Mouse (Mus musculus): ENCODE measurements around the gene Ripk3. TPM values are rescaled to one million over a fixed set of nuclear protein-coding genes. Genes with fewer than 3 reads are reported as not detected.

Ripk3 gene
- polyA plus RNA-seq, 1 experiment from 2014 or later: 16.1 TPM

- H3K9ac ChIP-seq (ENCODE audit: low read length): no peak overlapping the region
- 76% methylated on average over 4 of the region's 4 CpGs for WGBS
- ATAC-seq (ENCODE audit: insufficient number of reproducible peaks, insufficient read depth, low FRiP score, low read depth): no peak
- H3K4me3 ChIP-seq (ENCODE audit: control insufficient read depth in 1 of 2, insufficient read depth in 1 of 2, low read depth in 1 of 2, low read length in 2 of 2): no peak overlapping the region
- H3K27me3 ChIP-seq (ENCODE audit: control insufficient read depth, insufficient read depth, low read length): peaks cover 4% of the 10 kb centered on the region; the same call in 1 of the 2 replicates
- H3K4me2 ChIP-seq (ENCODE audit: low read length): no peak overlapping the region
- no peak overlapping the region for H3K27ac ChIP-seq (replicated peaks in 1 of 2; ENCODE audit: control insufficient read depth in 1 of 2, insufficient read depth in 1 of 2, low read depth in 2 of 2, low read length in 2 of 2)
- no peaks in the 10 kb centered on the region for H3K9me3 ChIP-seq (ENCODE audit: control insufficient read depth, low read length)
- no peaks in the 10 kb centered on the region for H3K4me1 ChIP-seq (ENCODE audit: control insufficient read depth in 2 of 2, insufficient read depth in 2 of 2, low read length in 2 of 2)
- peaks cover 33% of the 10 kb centered on the region for H3K36me3 ChIP-seq (ENCODE audit: control insufficient read depth, insufficient read depth, low read length)
Measured at GRCm38 (mm10) chr14:55735758-55736157, 52.9 kb downstream of the Ripk3 start.

- 54% methylated on average over 3 of the region's 3 CpGs for WGBS
- Histone ChIP-seq H3K27me3 (ENCODE audit: control insufficient read depth, insufficient read depth, low read length) (peaks cover 4% of the 10 kb centered on the region; the same call in 1 of the 2 replicates), H3K27ac (replicated peaks in 1 of 2; ENCODE audit: control insufficient read depth in 1 of 2, insufficient read depth in 1 of 2, low read depth in 2 of 2, low read length in 2 of 2) (no peak overlapping the region), H3K36me3 (ENCODE audit: control insufficient read depth, insufficient read depth, low read length) (peaks cover 29% of the 10 kb centered on the region), H3K9ac (ENCODE audit: low read length) (no peak overlapping the region), H3K4me1 (ENCODE audit: control insufficient read depth in 2 of 2, insufficient read depth in 2 of 2, low read length in 2 of 2) (no peaks in the 10 kb centered on the region), H3K4me2 (ENCODE audit: low read length) (no peak overlapping the region), H3K4me3 (ENCODE audit: control insufficient read depth in 1 of 2, insufficient read depth in 1 of 2, low read depth in 1 of 2, low read length in 2 of 2) (no peak overlapping the region), H3K9me3 (ENCODE audit: control insufficient read depth, low read length) (no peaks in the 10 kb centered on the region)
- ATAC-seq (ENCODE audit: insufficient number of reproducible peaks, insufficient read depth, low FRiP score, low read depth): no peak
Measured at GRCm38 (mm10) chr14:55735334-55735733, 53.3 kb downstream of the Ripk3 start.

Other genes with a start within 250 kb of the Ripk3 start
- 35.1 TPM in 2 replicates for gene Pck2, start 248.6 kb downstream of the Ripk3 start, polyA plus RNA-seq (2014; fragmentation: Nextera tagmentation; extraction: Ambion mirVana)
- gene Dcaf11, start 228.9 kb downstream of the Ripk3 start, polyA plus RNA-seq (2014; fragmentation: Nextera tagmentation; extraction: Ambion mirVana): 68.1 and 74.1 TPM in 2 replicates
- not detected in 2 replicates for gene A730061H03Rik, start 228.5 kb downstream of the Ripk3 start, polyA plus RNA-seq (2014; fragmentation: Nextera tagmentation; extraction: Ambion mirVana)
- 97.6 and 102 TPM in 2 replicates for gene Fitm1, start 213.2 kb downstream of the Ripk3 start, polyA plus RNA-seq (2014; fragmentation: Nextera tagmentation; extraction: Ambion mirVana)
- 224 and 250 TPM in 2 replicates for gene Psme1, start 210.7 kb downstream of the Ripk3 start, polyA plus RNA-seq (2014; fragmentation: Nextera tagmentation; extraction: Ambion mirVana)
- 22.6 and 22.7 TPM in 2 replicates for gene Emc9, start 203.6 kb downstream of the Ripk3 start, polyA plus RNA-seq (2014; fragmentation: Nextera tagmentation; extraction: Ambion mirVana)
- 225 and 229 TPM in 2 replicates for gene Psme2, start 197.8 kb downstream of the Ripk3 start, polyA plus RNA-seq (2014; fragmentation: Nextera tagmentation; extraction: Ambion mirVana)
- 12.7 and 13.1 TPM in 2 replicates for gene Rnf31, start 197.2 kb downstream of the Ripk3 start, polyA plus RNA-seq (2014; fragmentation: Nextera tagmentation; extraction: Ambion mirVana)
- 9.8 and 10.1 TPM in 2 replicates for gene Irf9, start 185.3 kb downstream of the Ripk3 start, polyA plus RNA-seq (2014; fragmentation: Nextera tagmentation; extraction: Ambion mirVana)
- gene Rec8, start 170.8 kb downstream of the Ripk3 start, polyA plus RNA-seq (2014; fragmentation: Nextera tagmentation; extraction: Ambion mirVana): 7.1 and 10.2 TPM in 2 replicates
- 65.7 and 68.4 TPM in 2 replicates for gene Ipo4, start 152.9 kb downstream of the Ripk3 start, polyA plus RNA-seq (2014; fragmentation: Nextera tagmentation; extraction: Ambion mirVana)
- 1.8 and 2.5 TPM in 2 replicates for gene Gm49378, start 151.0 kb downstream of the Ripk3 start, polyA plus RNA-seq (2014; fragmentation: Nextera tagmentation; extraction: Ambion mirVana)
- 86.6 and 90.0 TPM in 2 replicates for gene Tm9sf1, start 145.1 kb downstream of the Ripk3 start, polyA plus RNA-seq (2014; fragmentation: Nextera tagmentation; extraction: Ambion mirVana)
- 0.35 and 0.46 TPM in 2 replicates for gene Tssk4, start 138.7 kb downstream of the Ripk3 start, polyA plus RNA-seq (2014; fragmentation: Nextera tagmentation; extraction: Ambion mirVana)
- 99.2 and 100 TPM in 2 replicates for gene Mdp1, start 128.4 kb downstream of the Ripk3 start, polyA plus RNA-seq (2014; fragmentation: Nextera tagmentation; extraction: Ambion mirVana)
- gene Gmpr2, start 116.9 kb downstream of the Ripk3 start, polyA plus RNA-seq (2014; fragmentation: Nextera tagmentation; extraction: Ambion mirVana): 40.6 and 40.9 TPM in 2 replicates
- 511 and 563 TPM in 2 replicates for gene Nedd8, start 116.7 kb downstream of the Ripk3 start, polyA plus RNA-seq (2014; fragmentation: Nextera tagmentation; extraction: Ambion mirVana)
- 28.7 and 31.6 TPM in 2 replicates for gene Tinf2, start 107.0 kb downstream of the Ripk3 start, polyA plus RNA-seq (2014; fragmentation: Nextera tagmentation; extraction: Ambion mirVana)
- gene Tgm1, start 74.9 kb downstream of the Ripk3 start, polyA plus RNA-seq (2014; fragmentation: Nextera tagmentation; extraction: Ambion mirVana): 0.13 and 0.14 TPM in 2 replicates
- 20.1 and 20.5 TPM in 2 replicates for gene Rabggta, start 66.6 kb downstream of the Ripk3 start, polyA plus RNA-seq (2014; fragmentation: Nextera tagmentation; extraction: Ambion mirVana)
- gene Dhrs1, start 43.2 kb downstream of the Ripk3 start, polyA plus RNA-seq (2014; fragmentation: Nextera tagmentation; extraction: Ambion mirVana): 59.8 and 70.6 TPM in 2 replicates
- gene Nop9, start 43.2 kb downstream of the Ripk3 start, polyA plus RNA-seq (2014; fragmentation: Nextera tagmentation; extraction: Ambion mirVana): 21.3 and 25.2 TPM in 2 replicates
- gene Cideb, start 30.4 kb downstream of the Ripk3 start, polyA plus RNA-seq (2014; fragmentation: Nextera tagmentation; extraction: Ambion mirVana): 1.5 and 1.6 TPM in 2 replicates
- gene Ltb4r2, start 27.4 kb downstream of the Ripk3 start, polyA plus RNA-seq (2014; fragmentation: Nextera tagmentation; extraction: Ambion mirVana): 0.24 and 0.27 TPM in 2 replicates
- 0.28 and 0.62 TPM in 2 replicates for gene Ltb4r1, start 22.9 kb downstream of the Ripk3 start, polyA plus RNA-seq (2014; fragmentation: Nextera tagmentation; extraction: Ambion mirVana)
- 14.8 and 17.7 TPM in 2 replicates for gene Adcy4, start 4.8 kb downstream of the Ripk3 start, polyA plus RNA-seq (2014; fragmentation: Nextera tagmentation; extraction: Ambion mirVana)
- gene Nfatc4, start 34.3 kb upstream of the Ripk3 start, polyA plus RNA-seq (2014; fragmentation: Nextera tagmentation; extraction: Ambion mirVana): 7.6 and 11.0 TPM in 2 replicates
- 11.0 and 12.4 TPM in 2 replicates for gene Nynrin, start 65.1 kb upstream of the Ripk3 start, polyA plus RNA-seq (2014; fragmentation: Nextera tagmentation; extraction: Ambion mirVana)
- 0.24 and 0.61 TPM in 2 replicates for gene Cbln3, start 95.5 kb upstream of the Ripk3 start, polyA plus RNA-seq (2014; fragmentation: Nextera tagmentation; extraction: Ambion mirVana)
- gene Khnyn, start 96.1 kb upstream of the Ripk3 start, polyA plus RNA-seq (2014; fragmentation: Nextera tagmentation; extraction: Ambion mirVana): 5.7 and 6.1 TPM in 2 replicates
- gene Sdr39u1, start 111.4 kb upstream of the Ripk3 start, polyA plus RNA-seq (2014; fragmentation: Nextera tagmentation; extraction: Ambion mirVana): 51.6 and 52.1 TPM in 2 replicates
- 2.6 and 3.5 TPM in 2 replicates for gene Cma1, start 155.8 kb upstream of the Ripk3 start, polyA plus RNA-seq (2014; fragmentation: Nextera tagmentation; extraction: Ambion mirVana)
- gene Cma2, start 162.1 kb upstream of the Ripk3 start, polyA plus RNA-seq (2014; fragmentation: Nextera tagmentation; extraction: Ambion mirVana): not detected in 2 replicates
- not detected in 2 replicates for gene Mcpt1, start 229.1 kb upstream of the Ripk3 start, polyA plus RNA-seq (2014; fragmentation: Nextera tagmentation; extraction: Ambion mirVana)
- not detected in 2 replicates for gene Mcpt9, start 241.6 kb upstream of the Ripk3 start, polyA plus RNA-seq (2014; fragmentation: Nextera tagmentation; extraction: Ambion mirVana)

All from heart, embryonic 14.5 days (tissue).